Mouse (Mus musculus) spleen, postnatal 36 days (tissue): Measurements from ENCODE around the gene Phka1.
"Not testable (repeated sequence)": the region's sequence is repeated elsewhere in the genome, so short reads cannot be mapped to it uniquely, and the experiment has no call there.

Experiments
- DNase-seq, 2 experiments: peaks; one replicate each; pipeline ENCODE4 v3.0.0; 2022; ENCODE audit warnings: low spot score in 2 of 2, mixed read lengths in 1 of 2

Phka1 gene

GRCm38 (mm10) chrX:102643823-102644572, at the start of gene Phka1:
Gene Phka1, minus strand, starts transcription at chrX:102644246.
- peak; percentile 82 to 84 for DNase-seq

DNA sequence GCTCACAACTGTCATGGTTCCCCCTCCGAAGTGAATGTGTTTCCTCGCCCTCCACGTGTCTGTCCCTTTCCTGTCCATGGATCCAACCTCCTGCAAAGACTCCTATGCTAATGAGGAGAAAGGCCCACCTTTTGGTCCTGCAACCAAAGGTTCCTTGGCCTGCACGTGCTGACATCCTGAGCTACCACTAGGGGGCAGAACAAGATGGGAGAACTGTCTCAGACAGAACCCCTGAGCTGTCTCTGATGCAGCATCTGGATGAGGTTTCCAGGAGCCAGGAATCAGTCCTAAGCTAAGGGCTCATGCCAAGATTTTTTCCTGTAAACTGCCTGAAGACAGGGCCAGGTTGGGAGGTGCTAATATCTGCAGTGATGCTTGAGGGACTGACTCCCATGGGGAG, 45.2 kb upstream of the Phka1 start:
- DNase-seq, result not testable (repeated sequence)

GRCm38 (mm10) chrX:102686872-102687271, 42.8 kb upstream of the Phka1 start, which contains the start of gene Gm3880:
Gene Gm3880, minus strand, starts transcription at chrX:102686972.
- DNase-seq, result not testable (repeated sequence)

DNA sequence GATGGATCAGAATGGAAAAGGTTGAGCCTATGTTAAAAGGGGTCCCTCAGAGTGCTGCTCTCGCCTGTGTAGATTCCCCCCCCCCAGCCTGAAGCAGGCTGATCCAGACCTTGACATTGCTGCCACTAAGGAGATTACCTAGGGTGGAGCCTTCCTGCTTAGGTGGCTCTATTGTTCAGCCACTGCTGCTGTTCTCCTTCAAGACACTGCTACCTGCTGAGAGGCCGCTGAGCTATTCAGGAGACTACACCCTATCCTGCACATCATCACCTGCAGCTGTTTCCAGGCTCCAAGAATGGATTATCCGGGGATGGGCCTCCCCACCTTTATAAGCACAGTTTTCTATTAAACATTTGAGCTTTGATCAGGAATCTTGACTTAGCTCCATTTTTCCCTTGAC, 40.7 kb upstream of the Phka1 start:
- DNase-seq, result not testable (repeated sequence)

- no peak for DNase-seq
Observed at GRCm38 (mm10) chrX:102666641-102667040, 22.6 kb upstream of the Phka1 start.

- peak in 1 of 2 experiments; percentile 14 for DNase-seq
Observed at GRCm38 (mm10) chrX:102660712-102661111, 16.7 kb upstream of the Phka1 start.

DNA sequence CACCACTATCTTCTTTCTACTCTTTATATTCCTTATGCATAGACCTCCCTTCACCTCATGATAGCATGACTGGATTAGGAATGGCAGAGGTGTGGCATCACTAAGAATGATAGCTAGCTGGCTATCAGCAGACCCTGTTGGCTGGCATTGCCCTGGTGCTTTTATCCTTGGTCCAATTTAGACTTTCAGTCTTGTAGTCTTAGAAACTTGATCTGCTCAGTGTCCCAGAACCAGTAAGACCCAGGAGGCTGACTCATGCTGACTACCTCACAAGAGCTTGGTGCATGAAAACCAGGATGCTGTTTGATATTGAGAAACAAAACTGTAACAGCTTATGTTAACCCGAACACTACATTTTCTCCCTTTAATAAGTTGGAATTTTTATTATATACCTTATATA, 1.6 kb upstream of the Phka1 start:
- no peak for DNase-seq

DNA sequence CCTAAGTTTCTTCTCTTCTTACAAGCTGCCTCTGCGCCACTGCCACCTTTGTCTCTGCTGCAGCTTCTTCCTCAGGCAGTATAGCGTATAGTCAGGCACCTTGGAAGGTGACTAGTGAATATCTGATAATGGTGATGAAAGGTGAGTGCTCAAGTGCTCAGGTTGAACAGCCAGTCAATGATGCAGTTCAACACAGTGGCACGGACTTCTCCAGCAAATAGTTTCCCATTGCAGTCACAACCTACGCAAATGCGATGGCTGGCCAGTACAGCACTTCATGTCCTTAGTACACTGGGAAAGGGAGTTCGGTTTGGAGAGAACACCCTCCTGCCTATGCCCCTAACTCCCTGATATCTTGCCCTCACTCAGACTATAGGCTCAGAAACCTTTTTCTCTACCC, 1.1 kb upstream of the Phka1 start:
- no peak for DNase-seq

DNA sequence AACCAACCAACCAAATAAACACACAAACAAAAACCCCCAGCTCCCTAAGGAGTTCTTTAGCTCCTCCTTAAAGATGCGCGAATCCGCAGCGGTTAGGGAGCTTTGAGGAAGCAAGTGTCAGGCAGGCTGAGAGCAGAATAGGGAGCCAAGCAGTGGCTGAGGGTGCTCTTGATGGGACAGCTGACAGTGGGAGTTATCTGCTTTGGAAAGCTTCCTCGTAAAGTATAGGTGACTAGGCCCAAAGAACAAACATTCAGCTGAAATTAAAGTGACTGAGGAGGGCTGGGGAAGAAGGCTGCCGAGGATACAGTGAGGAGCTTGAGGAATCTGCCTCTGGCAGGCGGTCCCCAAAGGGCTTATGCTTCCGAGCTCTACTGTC, 516 bp upstream of the Phka1 start:
- peak; percentile 19 to 28 for DNase-seq

DNA sequence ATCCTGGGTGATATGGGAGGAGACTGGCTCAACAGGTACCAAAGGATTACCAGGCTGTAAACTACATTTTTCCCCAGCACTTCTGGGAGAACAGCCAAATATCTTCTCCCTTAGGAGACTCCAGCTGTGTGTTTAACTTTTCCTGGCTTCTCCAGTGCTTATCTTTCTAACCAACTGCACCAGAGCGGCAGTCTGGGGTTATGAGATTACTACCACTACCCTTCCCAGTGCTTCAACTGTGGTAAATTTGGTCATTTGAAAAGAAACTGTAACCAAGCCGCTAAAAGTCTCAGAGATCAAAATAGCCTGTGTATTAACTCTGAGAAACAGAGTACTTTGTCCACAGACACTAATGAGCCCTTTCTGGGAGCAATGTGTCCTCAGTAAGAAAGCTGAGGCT, 42.8 kb downstream of the Phka1 start:
- peak in 1 of 2 experiments; percentile 18 for DNase-seq

GRCm38 (mm10) chrX:102588560-102588959, 55.5 kb downstream of the Phka1 start:
- no peak for DNase-seq

- DNase-seq, result no peak
Observed at GRCm38 (mm10) chrX:102571186-102571585, 72.9 kb downstream of the Phka1 start.

DNA sequence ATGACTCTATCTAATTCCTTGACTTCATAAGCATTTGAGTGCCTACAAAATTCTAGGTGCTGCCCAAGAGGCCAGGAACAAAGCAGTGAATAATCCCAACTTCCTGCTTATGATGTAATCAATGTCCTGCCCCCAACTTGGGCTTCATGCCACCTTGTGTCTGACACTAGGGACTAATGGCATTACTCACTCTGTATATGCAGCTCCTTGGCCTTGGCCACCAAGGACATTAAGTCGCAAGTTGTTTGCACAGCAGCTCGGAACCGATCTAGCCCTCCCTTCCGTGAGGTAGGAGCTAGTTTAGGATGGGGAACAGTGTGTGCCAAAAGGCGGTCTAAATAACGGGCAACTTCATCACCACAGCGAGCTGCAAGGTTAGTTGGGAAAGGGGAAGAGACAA, 87.1 kb downstream of the Phka1 start:
- DNase-seq, result no peak

GRCm38 (mm10) chrX:102509205-102509604, 134.8 kb downstream of the Phka1 start:
- DNase-seq, result no peak

- DNase-seq, result peak; percentile 31 to 49
Observed at GRCm38 (mm10) chrX:102504644-102505481, 139.2 kb downstream of the Phka1 start, which contains the start of gene Hdac8. Gene Hdac8, minus strand, starts transcription at chrX:102505359.

DNA sequence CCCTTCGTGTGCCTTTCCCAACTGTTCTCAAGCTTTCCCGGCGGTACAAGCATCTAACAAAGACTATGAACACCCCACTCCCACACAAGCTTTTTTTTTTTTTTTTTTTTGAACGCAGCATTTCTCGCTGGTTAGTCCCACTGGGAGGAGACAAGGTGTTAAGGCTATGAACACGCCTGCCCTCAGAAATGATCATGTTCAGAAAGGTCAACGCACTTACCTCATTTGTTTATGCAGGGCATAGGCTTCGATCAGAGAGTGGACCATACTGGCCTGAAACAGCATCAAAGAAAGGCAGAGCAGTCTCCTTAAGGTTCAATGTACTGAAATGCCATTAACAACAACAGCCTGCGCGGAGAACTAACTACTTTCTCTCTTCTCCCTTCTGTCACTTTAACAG, 139.9 kb downstream of the Phka1 start:
- DNase-seq, result no peak

GRCm38 (mm10) chrX:102493992-102494730, 149.9 kb downstream of the Phka1 start:
- DNase-seq, result peak in 1 of 2 experiments; percentile 1

- DNase-seq, result no peak
Observed at GRCm38 (mm10) chrX:102485575-102485974, 158.5 kb downstream of the Phka1 start.

- no peak for DNase-seq
Observed at GRCm38 (mm10) chrX:102479665-102480064, 164.4 kb downstream of the Phka1 start.

DNA sequence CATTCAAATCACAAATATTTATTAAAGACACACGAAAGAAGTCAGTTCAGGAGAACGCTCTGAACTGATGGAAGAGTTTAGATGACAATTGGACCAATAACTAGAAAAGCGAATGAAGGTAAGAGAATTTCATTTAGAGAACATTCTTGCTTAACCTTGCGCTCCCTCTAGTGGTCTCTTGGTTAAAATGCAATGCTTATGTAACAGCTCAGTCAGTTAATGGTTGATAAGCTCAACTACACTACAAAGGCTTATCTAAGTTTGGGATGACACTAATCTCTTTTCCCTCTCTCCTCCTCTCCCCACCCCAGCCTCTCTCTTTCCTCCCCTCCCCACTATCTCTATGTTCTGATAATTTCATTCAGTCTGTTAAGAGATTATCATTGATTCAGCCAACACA, 165.1 kb downstream of the Phka1 start:
- DNase-seq, result peak in 1 of 2 experiments; percentile 8

- no peak for DNase-seq
Observed at GRCm38 (mm10) chrX:102478481-102478880, 165.6 kb downstream of the Phka1 start.

DNA sequence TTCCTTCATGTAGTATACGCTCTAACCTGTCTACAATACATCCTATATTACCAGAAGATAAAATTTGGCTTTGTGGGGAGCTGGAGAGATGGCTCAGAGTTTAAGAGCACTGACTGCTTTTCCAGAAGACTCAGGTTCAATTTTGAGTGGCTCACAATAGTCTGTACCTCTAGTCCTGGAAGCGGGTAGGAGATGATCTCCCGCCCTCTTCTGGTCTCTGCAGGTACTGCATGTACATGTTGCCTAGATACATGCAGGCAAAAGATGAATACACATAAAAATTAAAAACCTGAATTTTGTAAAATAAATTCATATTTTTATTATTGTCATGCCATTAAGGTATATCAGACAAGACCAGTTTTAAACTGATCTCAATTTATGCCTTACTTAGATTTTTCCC, 167.3 kb downstream of the Phka1 start:
- DNase-seq, result peak in 1 of 2 experiments; percentile 21
